Mouse (Mus musculus) WW6 (cell line): ENCODE data around the gene Dzip1.
A peak's percentile ranks its signal among the peaks of the same experiment; 100 is the strongest.

ENCODE experiments used
- DNase-seq: peaks from one replicate; pipeline ENCODE4 v3.0.0-alpha.2; 2013; ENCODE audit warnings: low read depth, low spot score

Dzip1 gene

GRCm38 (mm10) chr14:118924673-118925615, at the start of gene Dzip1:
TSS of gene Dzip1 (minus strand) at chr14:118925460.
- peak; percentile 60 for DNase-seq

- no peak for DNase-seq
Measured at GRCm38 (mm10) chr14:118972268-118972667, 47.0 kb upstream of the Dzip1 start.

DNA sequence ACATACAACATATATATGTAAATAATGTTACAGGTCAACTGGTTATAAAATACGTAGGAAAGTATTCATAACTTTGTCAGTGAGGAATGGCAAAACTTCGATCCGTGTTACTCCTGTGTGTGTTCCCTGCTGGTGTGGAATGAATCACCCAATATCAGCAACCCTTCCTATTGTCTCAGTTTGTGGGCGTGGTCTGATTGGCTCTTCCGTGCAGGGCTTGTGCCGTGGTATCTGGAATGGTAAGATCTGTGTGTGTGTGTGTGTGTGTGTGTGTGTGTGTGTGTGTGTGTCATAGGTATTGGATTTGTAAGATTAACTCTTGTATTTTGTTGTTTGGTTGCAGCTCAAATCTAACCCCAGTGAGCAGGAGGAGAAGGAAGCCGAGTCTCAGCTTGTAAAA, 42.4 kb upstream of the Dzip1 start:
- DNase-seq = no peak

DNA sequence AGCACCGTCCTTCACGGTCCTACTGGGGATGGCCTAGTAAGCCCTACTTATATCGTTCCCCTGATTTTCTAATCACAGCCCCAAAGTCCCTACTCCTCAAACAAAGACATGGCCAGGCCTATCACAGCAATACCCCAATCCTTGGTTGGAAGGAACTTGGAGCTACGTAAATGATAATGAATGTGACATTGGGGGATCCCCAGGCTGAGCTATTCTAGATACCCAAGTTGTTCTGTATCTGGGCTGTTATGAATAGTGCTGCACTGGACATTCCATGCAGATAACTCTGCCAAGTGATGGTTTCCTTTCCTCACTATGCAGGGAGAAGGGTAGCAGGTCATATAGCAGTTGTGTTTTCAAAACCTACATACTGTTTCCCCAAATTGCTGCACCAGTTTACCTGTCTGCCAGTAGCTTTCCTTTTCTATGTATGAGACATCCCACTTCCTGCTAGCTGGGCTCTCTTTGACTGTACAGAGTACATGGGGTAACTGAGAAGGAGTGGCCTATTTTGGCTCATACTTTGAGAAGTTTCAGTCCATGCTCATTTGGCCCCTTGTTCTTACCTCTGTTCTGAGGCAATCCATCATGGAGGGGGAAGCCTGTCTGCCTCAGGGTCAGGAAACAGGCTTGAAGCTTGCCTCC, 40.2 kb upstream of the Dzip1 start:
- no peak for DNase-seq

GRCm38 (mm10) chr14:118958010-118958409, 32.8 kb upstream of the Dzip1 start:
- DNase-seq = no peak

DNA sequence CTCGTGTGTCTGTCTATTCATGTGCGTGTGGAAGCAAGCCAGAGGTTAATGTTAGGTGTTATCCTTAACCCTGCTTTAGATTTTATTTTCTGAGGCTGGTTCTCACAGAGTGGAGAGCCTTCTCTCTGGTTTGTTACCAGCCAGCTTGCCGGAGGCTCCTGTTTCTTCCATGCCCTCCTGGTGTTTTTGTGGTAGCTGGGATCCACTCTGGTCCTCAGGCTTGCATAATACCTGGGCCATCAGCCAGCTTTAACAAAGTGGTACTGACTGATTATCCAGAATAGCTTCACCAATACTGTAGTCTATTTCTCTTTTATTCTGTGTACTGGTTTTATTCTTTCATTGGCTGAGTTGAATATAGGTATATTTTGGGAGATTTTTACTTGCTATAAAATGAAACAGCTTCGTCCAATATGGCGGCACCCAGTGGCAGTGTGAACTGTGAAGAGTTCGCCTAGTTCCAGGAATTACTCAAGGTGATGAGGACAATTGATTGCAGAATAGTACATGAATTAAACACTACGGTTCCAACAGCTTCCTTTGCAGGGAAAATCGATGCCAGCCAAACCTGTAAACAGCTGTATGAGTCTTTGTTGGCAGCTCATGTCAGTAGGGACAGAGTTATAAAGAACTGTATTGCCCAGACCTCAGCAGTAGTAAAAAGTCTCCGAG, 26.8 kb upstream of the Dzip1 start:
- no peak for DNase-seq

GRCm38 (mm10) chr14:118948841-118949240, 23.6 kb upstream of the Dzip1 start:
- no peak for DNase-seq

GRCm38 (mm10) chr14:118944702-118945101, 19.4 kb upstream of the Dzip1 start:
- DNase-seq = no peak

GRCm38 (mm10) chr14:118942076-118942475, 16.8 kb upstream of the Dzip1 start:
- DNase-seq = no peak

- no peak for DNase-seq
Measured at GRCm38 (mm10) chr14:118940796-118941495, 15.7 kb upstream of the Dzip1 start.

GRCm38 (mm10) chr14:118938551-118938950, 13.3 kb upstream of the Dzip1 start:
- DNase-seq = no peak

- DNase-seq = peak; percentile 88
Measured at GRCm38 (mm10) chr14:118937533-118938492, 12.6 kb upstream of the Dzip1 start, which contains the start of gene Dnajc3. TSS of gene Dnajc3 (plus strand) at chr14:118937976.

- no peak for DNase-seq
Measured at GRCm38 (mm10) chr14:118936952-118937351, 11.7 kb upstream of the Dzip1 start.

GRCm38 (mm10) chr14:118936236-118936635, 11.0 kb upstream of the Dzip1 start:
- DNase-seq = no peak

- no peak for DNase-seq
Measured at GRCm38 (mm10) chr14:118934686-118935085, 9.4 kb upstream of the Dzip1 start.

- DNase-seq = no peak
Measured at GRCm38 (mm10) chr14:118932956-118933355, 7.7 kb upstream of the Dzip1 start.

DNA sequence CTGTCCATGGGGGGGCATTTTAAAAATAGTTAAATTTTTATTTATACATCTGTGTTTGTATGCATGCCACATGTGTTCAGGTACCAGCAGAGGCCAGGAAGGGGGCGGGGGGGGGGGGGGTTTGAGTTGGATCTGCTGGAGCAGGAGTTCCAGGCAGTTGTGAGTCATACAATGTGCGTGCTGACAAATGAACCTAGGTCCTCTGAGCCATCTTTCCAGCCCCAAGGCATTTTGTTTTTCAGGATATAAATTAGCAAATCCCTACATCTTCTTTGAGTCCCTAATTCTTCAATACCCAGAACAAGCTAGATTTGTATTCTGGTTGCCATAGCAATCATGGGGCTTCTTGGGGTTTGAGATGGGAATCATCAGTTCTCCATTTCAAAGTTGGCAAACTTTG, 5.9 kb upstream of the Dzip1 start:
- no peak for DNase-seq

DNA sequence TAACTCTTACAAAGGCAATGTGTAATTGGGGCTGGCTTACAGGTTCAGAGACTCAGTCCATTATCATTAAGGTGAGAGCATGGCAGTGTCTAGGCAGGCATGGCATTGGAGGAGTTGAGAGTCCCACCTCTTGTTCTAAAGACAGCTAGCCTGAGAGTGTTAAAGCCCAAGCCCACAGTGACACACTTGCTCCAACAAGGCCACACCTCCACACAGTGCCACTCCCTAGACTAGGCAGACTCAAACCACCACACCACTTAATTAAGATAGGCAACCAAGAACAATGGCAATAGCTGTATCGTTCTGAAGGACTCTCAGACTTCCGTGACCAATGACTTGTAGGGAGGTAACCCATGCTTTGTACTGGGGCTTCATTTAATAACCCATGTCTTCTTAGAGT, 5.5 kb upstream of the Dzip1 start:
- no peak for DNase-seq

DNA sequence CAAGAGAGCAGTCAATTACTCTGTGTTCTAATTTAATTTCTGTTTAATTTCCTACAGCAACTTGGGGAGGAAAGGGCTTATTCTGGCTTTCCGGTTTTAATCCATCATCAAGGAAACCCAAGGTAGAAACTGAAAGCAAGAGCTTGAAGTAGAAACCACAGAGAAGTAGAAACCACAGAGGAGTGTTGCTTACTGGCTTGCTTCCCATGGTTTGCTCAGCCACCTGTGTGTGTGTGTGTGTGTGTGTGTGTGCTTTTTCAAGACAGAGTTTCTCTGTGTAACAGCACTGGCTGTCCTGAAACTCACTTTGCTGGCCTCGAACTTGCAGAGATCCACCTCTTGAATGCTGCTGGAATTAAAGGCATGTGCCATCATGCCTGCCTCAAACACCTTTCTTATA, 4.5 kb upstream of the Dzip1 start:
- no peak for DNase-seq

- no peak for DNase-seq
Measured at GRCm38 (mm10) chr14:118928565-118928964, 3.3 kb upstream of the Dzip1 start.
